Mouse (Mus musculus) induced T-regulatory cell, adult 2 months (primary cell): ENCODE measurements at regions not wholly inside any gene's neighbourhood (a gene's known extent, or its start where the extent isn't known, plus 50 kb on each side); places are given as distances from the start of the nearest gene placed in this dataset.

Experiments used
- DNase-seq: peaks from one replicate; pipeline ENCODE4 v3.0.0-alpha.2; 2012; ENCODE audit warnings: low read depth

DNA sequence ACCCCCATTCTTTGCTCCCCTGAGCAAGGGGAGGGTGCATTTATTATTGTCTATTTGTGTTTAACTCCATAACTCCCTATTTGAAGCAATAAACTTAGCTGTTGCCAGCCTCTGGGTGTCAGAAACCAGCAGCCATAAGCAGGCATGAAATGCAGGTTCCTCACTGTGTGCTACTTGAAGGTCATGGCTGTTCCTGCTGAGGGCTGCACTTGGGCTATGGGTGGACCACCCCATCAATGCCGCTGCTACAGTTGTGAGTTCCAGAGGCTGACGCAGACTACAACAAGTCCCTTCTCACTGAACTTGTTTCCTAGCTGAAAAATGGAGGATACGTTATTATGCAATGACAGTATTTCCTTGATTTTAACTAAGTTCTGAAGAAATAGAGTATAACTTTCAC is 86.7 kb upstream of the N4bp1 start:
- DNase-seq: no peak

- no peak for DNase-seq
Measured at GRCm38 (mm10) chr8:86969051-86969450, 84.0 kb upstream of the N4bp1 start.

DNA sequence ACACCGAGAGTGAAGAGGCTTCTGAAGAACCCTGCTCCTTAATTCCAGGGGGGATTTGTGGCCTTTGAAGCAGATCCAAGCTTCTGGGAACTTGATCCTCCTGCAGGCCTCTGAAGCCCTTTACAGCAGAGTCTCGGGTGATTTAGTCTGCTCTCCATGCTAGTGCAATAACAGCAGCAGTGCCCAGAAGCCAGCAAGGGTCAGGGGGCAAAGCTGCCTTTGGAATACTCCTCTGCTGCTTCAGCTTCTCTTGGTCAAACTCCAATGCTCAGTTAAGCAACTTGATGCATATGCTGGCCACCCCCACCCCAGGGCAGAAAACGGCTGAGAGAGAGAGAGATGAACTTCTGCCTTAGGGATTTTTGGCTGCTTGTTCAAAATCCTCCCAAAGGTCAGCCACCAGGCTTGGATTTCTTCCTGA is 82.8 kb upstream of the N4bp1 start:
- no peak for DNase-seq

DNA sequence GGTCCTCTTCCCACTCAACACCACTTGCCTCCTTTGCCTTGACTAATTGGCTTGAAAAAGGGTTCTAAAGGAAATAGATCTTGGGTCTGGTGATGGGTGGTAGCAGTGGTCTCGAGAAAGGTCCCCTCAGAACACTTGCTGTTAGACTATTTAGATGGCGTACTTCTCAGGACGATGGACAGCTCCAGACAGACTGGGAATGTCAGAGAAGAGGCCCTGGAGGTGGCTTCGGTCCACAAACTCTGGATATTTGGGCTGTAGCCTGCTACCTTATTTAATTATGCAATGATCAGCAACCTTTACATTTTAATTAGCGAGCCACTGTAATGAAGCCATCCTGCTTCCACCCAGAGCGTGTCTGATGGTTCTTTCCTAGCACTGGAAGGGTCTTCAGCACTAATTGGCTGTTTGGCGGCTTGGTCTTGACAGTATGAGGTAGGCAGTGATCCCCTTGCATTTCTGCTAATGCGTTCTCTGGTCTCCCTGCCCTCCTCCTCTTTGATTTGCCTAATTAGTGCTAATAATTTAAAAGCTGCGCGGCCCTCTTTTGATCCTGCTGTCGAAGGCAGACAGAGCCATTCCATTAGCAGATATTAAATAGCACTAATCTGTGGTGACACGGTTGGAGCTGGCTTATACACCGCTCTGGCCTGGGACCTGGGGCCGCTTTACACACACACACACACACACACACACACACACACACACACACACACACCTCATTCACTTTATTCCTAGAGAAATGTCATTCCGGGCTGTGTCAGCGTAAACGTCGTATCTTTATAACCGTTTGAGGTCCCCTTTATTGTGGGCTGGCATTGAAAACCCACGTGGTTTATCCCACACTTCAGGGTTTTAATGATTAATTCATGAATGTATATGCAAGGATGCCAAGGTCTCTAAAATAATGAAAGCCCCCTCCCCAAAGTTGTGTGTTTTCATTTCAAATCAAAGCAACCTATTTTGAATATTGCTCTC is 76.4 kb upstream of the N4bp1 start:
- DNase-seq: no peak
